Mouse (Mus musculus) midbrain, embryonic 13.5 days (tissue): Measurements from ENCODE around the gene Cnnm4. TPM values are rescaled to one million over a fixed set of nuclear protein-coding genes. Genes with fewer than 3 reads are reported as not detected.
A peak's percentile ranks its signal among the peaks of the same experiment; 100 is the strongest.
"Not testable (repeated sequence)": the region's sequence is repeated elsewhere in the genome, so short reads cannot be mapped to it uniquely, and the experiment has no call there.

Source experiments
- ATAC-seq: fragments of 200-750 bp; cut with Nextera tagmentation; 2 replicates; pipeline ENCODE4 v1.8.0; 2017; ENCODE audit warnings: mild to moderate bottlenecking, moderate TSS enrichment, moderate library complexity
- H3K27ac ChIP-seq: fragments of 300-500 bp; sonication (generic); 2 replicates; pipeline ENCODE4 v1.5.1; 2015; ENCODE audit warnings: inconsistent platforms, mild to moderate bottlenecking, moderate library complexity
- H3K27me3 ChIP-seq: fragments of 300-500 bp; sonication (generic); 2 replicates; pipeline ENCODE4 v1.6.1; 2015; ENCODE audit warnings: mild to moderate bottlenecking, inconsistent platforms
- H3K36me3 ChIP-seq: fragments of 300-500 bp; sonication (generic); 2 replicates; pipeline ENCODE4 v1.6.1; 2015; ENCODE audit warnings: mild to moderate bottlenecking, inconsistent platforms
- H3K4me1 ChIP-seq: fragments of 300-500 bp; sonication (generic); replicated peaks from 2 replicates; pipeline ENCODE4 v1.6.1; 2015; ENCODE audit warnings: inconsistent platforms
- H3K4me2 ChIP-seq: fragments of 300-500 bp; sonication (generic); replicated peaks from 2 replicates; pipeline ENCODE4 v1.6.1; 2015; ENCODE audit warnings: moderate library complexity, mild to moderate bottlenecking, inconsistent platforms
- H3K4me3 ChIP-seq: fragments of 300-500 bp; sonication (generic); replicated peaks from 2 replicates; pipeline ENCODE4 v1.5.1; 2015; ENCODE audit warnings: mild to moderate bottlenecking, inconsistent platforms
- H3K9ac ChIP-seq: fragments of 300-500 bp; sonication (generic); replicated peaks from 2 replicates; pipeline ENCODE4 v1.6.1; 2015; ENCODE audit warnings: mild to moderate bottlenecking, inconsistent platforms
- H3K9me3 ChIP-seq: fragments of 300-500 bp; sonication (generic); 2 replicates; pipeline ENCODE4 v1.6.1; 2016; ENCODE audit warnings: mild to moderate bottlenecking, inconsistent platforms
- WGBS: fragments of 180-500 bp; shearing (Covaris S2); methylation state at CpG from one replicate; pipeline ENCODE4 v1.1.7; 2015; 5-methylcytosine and 5-hydroxymethylcytosine counted together
- polyA plus RNA-seq: library from polyadenylated mRNA; unstranded; fragments of >200 nt; fragmentation: Nextera tagmentation; extraction: Ambion mirVana; gene quantifications from 2 replicates; pipeline ENCODE4 v1.2.1, GENCODE M21; 2015

The Cnnm4 gene
- polyA plus RNA-seq, 1 experiment from 2014 or later: 8.8 TPM

DNA sequence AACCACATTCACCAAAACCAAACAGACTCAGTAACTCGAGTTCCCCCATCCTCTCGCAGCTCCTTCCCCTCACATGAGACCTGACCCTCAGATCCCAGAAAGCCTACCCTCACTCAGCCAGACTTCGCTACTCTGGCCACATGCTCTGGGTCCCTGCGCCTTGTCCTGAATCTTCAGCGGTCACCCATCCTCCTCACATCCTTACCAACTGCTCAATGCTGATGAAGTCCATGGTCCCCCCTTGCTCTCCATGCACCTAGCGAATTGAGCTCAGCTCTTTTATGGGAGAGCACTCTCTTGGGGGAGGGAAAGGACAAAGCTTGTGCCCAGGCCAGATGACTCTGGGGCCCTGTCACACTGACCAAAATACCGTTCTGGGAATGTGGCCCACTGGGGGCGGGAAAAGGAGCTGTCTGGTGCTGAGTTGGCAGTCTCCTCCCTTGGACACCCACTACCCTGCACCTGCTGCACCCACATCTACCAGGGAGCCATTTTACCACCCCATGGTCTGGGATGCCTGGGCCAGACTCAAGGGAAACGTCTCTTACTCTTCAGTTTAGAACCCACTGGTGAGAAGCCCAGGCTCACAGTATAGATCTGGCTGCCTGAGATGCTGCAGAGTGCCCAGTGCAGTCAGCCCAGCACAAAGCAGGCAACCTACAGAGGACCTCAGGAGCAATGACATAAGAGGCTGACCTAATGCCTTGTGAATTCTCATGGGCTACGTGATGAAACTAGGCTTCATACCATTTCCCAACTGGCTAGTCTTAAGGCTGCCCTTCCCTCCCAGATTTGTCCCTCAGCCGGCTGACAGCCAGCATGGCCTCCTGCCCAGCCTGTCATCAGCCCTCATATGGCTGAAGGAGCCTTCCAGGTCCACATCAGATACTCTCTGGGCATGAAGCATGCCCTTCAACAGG is 64.3 kb downstream of the Cnnm4 start:
- Histone ChIP-seq H3K27ac (no peak overlapping the region), H3K4me3 (no peak overlapping the region), H3K4me1 (0 out of 2 replicates have a peak, but pooled peaks cover 4% of the 10 kb centered on the region), H3K9me3 (no peaks in the 10 kb centered on the region), H3K9ac (no peak overlapping the region), H3K27me3 (no peaks in the 10 kb centered on the region), H3K36me3 (peaks cover 20% of the 10 kb centered on the region), H3K4me2 (no peak overlapping the region)
- no peak for ATAC-seq
- 90% methylated on average over 11 of the region's 11 CpGs for whole genome bisulfite sequencing

DNA sequence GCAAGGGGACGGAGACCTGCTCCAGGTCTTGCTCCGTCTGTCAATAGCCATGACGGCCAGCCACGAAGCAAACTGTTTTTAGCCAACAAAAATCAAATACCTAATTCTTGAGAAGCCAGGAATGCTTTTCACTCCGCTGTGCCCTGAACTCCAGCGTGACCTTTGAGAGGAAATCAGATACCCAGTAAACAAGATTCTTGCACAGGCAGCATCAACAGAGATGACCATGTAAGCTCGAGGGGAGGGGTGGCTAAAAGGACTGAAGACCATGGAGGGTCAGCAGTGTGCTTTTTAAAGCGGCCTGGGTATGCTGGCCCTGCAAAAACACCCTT is 64.9 kb downstream of the Cnnm4 start:
- H3K4me2 ChIP-seq: no peak overlapping the region
- ATAC-seq: no peak
- no peaks in the 10 kb centered on the region for H3K27me3 ChIP-seq
- no peaks in the 10 kb centered on the region for H3K9me3 ChIP-seq
- no peak overlapping the region for H3K4me3 ChIP-seq
- 84% methylated on average over 8 of the region's 8 CpGs for WGBS
- peaks cover 23% of the 10 kb centered on the region for H3K36me3 ChIP-seq
- no peak overlapping the region for H3K9ac ChIP-seq
- 0 out of 2 replicates have a peak, but pooled peaks cover 4% of the 10 kb centered on the region for H3K4me1 ChIP-seq
- no peak overlapping the region for H3K27ac ChIP-seq

DNA sequence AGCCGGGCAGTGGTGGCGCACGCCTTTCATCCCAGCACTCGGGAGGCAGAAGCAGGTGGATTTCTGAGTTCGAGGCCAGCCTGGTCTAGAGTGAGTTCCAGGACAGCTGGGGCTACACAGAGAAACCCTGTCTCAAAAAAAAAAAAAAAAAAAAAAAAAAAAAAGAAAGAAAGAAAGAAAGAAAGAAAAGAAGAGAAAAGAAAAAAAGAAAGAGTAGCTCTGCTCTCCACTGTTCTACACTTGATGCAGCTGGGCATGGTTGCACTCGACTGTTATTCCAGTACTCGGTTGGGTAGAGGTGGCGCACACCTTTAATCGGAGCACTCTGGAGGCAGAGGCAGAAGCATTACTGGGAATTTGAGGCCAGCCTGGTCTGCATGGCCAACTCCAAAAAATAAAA is 65.4 kb downstream of the Cnnm4 start, which contains the start of gene Ankrd23:
Gene Ankrd23, minus strand, starts transcription at position 101 of the 400 bp plus-strand sequence.
- not testable (repeated sequence) for H3K4me3 ChIP-seq, H3K27ac ChIP-seq, H3K9ac ChIP-seq, H3K4me1 ChIP-seq, H3K27me3 ChIP-seq, H3K9me3 ChIP-seq, H3K4me2 ChIP-seq, ATAC-seq
- WGBS: 95% methylated on average over 9 of the region's 9 CpGs
- peaks cover 27% of the 10 kb centered on the region for H3K36me3 ChIP-seq

DNA sequence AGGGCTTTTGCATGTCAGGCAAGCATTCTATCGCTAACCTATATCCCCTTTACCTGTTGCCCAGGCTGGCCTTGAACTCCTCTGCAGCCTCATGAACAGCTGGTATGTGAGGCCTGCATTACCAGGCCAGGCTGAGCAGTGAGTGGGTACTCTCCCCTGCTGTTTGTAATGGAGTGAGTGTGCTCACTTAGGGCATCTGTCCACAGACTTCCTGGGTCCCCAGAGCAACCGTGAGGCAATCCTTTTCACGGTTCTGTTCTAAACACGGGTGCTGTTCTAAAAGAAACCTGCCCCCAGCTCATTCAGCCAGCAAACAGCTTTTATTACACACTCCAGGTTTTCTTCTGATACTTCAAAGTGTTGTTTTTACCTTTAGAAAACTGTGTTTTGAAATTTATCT is 67.3 kb downstream of the Cnnm4 start:
- H3K4me1 ChIP-seq: peaks cover 4% of the 10 kb centered on the region; the same call in 1 of the 2 replicates
- H3K36me3 ChIP-seq: peaks cover 37% of the 10 kb centered on the region
- H3K27ac ChIP-seq: no peak overlapping the region
- H3K9ac ChIP-seq: no peak overlapping the region
- H3K9me3 ChIP-seq: no peaks in the 10 kb centered on the region
- H3K4me3 ChIP-seq: no peak overlapping the region
- 80% methylated on average over 4 of the region's 4 CpGs for WGBS
- H3K27me3 ChIP-seq: no peaks in the 10 kb centered on the region
- H3K4me2 ChIP-seq: no peak overlapping the region
- ATAC-seq: no peak

DNA sequence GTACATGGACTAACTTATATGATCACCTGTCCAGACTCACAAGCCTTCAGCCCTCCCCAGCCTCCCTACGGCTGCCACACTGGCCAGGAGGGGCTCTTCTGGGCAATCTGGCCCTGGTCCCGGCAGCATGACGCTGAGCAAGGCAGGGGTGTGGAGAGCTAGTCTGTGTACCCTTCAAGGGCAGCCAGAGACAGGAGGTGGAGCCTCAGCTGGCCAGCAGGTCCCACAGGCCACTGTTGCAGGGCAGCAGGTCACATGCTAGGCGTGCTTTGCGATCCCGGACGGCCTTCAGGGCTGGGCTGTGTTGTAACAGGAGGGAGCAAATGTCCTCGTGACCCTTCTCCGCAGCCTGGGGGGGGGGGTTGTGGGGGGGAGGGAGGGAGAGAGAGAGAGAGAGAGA is 67.8 kb downstream of the Cnnm4 start, which contains the start of gene Gm42417:
Gene Gm42417, minus strand, starts transcription at position 244 of the 400 bp plus-strand sequence.
- ATAC-seq: no peak
- Histone ChIP-seq H3K4me1 (peaks cover 4% of the 10 kb centered on the region; the same call in 1 of the 2 replicates), H3K9ac (peak within 1 kb of the TSS; percentile 10; the same call in 1 of the 2 replicates), H3K4me3 (no peak within 1 kb of the TSS), H3K27me3 (no peaks in the 10 kb centered on the region), H3K27ac (no peak within 1 kb of the TSS), H3K4me2 (no peak within 1 kb of the TSS), H3K36me3 (peaks cover 37% of the 10 kb centered on the region), H3K9me3 (no peaks in the 10 kb centered on the region)
- whole genome bisulfite sequencing: 71% methylated on average over 9 of the region's 9 CpGs

DNA sequence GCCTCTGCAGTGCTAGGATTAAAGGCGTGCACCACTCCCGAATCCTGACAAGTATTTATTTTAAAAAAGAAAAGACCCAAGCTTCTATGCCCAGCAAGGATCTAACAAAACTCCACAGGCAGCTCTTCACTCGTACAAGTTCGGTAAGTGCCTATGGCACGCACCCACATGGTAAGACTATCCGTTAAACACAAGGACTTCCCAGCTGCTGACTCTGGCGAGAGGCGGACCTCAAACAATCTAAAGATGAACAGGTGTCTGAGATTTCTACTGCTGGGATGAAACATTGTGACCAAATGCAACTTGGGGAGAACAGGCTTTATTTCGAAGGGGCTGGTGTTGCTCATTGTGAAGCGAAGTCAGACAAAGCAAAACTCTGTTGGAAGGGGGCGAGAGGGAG is 68.7 kb downstream of the Cnnm4 start:
- H3K27me3 ChIP-seq: no peaks in the 10 kb centered on the region
- no peak overlapping the region for H3K9ac ChIP-seq
- no peak overlapping the region for H3K4me2 ChIP-seq
- ATAC-seq: no peak
- H3K4me1 ChIP-seq: peaks cover 4% of the 10 kb centered on the region; the same call in 1 of the 2 replicates
- peaks cover 37% of the 10 kb centered on the region for H3K36me3 ChIP-seq
- 92% methylated on average over 11 of the region's 11 CpGs for WGBS
- H3K9me3 ChIP-seq: no peaks in the 10 kb centered on the region
- H3K27ac ChIP-seq: no peak overlapping the region
- H3K4me3 ChIP-seq: no peak overlapping the region

DNA sequence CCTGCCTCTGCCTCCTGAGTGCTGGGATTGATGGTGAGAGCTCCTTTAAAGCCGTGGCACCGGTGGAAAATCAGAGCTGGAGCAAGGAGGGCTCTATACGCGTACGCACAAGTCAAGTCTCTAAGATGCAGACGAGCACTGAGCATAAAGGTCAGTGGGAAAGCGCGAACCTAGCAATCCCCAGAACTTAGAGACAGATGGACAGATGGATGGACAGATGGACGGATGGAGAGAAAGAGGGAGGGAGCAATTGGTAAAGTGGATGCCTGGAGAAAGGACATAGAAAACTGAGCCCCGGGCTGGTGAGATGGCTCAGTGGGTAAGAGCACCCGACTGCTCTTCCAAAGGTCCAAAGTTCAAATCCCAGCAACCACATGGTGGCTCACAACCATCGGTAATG is 69.4 kb downstream of the Cnnm4 start:
- Histone ChIP-seq H3K9me3 (no peaks in the 10 kb centered on the region), H3K27ac (no peak overlapping the region), H3K4me2 (no peak overlapping the region), H3K4me1 (peaks cover 9% of the 10 kb centered on the region), H3K4me3 (no peak overlapping the region), H3K27me3 (no peaks in the 10 kb centered on the region), H3K36me3 (peaks cover 37% of the 10 kb centered on the region), H3K9ac (no peak overlapping the region)
- ATAC-seq: no peak
- WGBS: 93% methylated on average over 12 of the region's 12 CpGs

DNA sequence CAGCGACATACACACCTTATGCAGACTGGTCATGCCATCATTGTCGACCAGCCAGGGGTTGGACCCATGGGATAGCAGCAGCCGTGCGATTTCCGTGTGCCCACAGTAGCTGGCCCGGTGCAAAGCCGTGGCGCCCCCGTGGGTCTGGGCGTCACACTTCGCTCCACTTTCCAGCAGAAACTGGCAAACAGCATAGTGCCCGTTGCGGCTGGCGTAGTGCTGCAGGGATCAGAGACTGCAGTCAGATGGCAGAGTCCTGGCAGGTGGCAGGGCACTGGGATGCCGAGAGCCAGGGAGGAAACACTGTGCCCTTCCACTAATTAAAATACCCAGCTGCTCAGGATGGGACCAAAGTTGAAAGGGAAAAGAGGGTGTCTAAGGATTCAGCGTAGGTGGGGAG is 70.4 kb downstream of the Cnnm4 start:
- Histone ChIP-seq H3K27me3 (no peaks in the 10 kb centered on the region), H3K4me1 (peaks cover 17% of the 10 kb centered on the region), H3K27ac (no peak overlapping the region), H3K4me3 (no peak overlapping the region), H3K9me3 (no peaks in the 10 kb centered on the region), H3K4me2 (no peak overlapping the region), H3K9ac (no peak overlapping the region), H3K36me3 (peaks cover 37% of the 10 kb centered on the region)
- ATAC-seq: no peak
- 95% methylated on average over 16 of the region's 16 CpGs for WGBS

DNA sequence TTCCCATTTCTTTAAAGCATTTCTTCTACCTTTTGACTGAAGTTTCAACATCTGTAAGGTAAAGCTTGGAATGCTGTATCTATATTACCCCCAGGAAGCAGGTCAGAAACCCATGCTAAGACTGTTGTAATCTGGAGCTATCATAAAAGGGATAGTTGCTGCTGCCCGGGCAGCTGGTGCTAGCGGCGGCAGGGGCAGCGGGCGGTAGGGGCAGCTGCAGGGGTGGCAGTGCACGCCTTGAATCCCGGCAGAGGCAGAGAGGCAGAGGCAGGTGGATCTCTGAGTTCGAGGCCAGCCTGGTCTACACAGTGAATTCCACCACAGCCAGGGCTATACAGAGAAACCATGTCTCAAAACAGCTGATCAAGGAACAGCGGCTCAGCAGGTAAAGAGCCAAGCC is 71.5 kb downstream of the Cnnm4 start:
- Histone ChIP-seq H3K4me3 (no peak overlapping the region), H3K27me3 (no peaks in the 10 kb centered on the region), H3K4me2 (no peak overlapping the region), H3K27ac (no peak overlapping the region), H3K9ac (no peak overlapping the region), H3K36me3 (peaks cover 33% of the 10 kb centered on the region), H3K4me1 (peaks cover 20% of the 10 kb centered on the region), H3K9me3 (no peaks in the 10 kb centered on the region)
- ATAC-seq: no peak
- WGBS: 92% methylated on average over 9 of the region's 9 CpGs

DNA sequence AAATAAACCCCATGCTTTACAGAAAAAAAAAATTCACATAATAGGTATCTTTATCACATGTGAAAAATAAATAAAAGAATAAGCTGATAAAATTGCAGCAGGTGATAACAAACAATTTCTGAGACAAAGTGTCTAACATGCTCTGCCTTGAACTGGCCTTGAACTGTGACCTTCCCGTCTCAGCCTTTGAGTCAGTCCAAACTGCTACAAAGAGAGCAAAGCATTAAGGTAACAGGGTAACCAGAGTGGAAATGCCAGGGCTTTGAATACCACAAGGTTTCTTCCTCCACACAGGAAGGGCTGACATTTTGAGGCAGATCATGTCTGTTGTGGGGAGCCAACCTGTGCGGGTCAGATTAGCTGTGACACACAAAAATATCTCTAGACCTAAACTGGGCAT is 74.0 kb downstream of the Cnnm4 start:
- WGBS: 85% methylated on average over 2 of the region's 2 CpGs
- no peak overlapping the region for H3K4me3 ChIP-seq
- no peaks in the 10 kb centered on the region for H3K27me3 ChIP-seq
- H3K9me3 ChIP-seq: no peaks in the 10 kb centered on the region
- H3K9ac ChIP-seq: no peak overlapping the region
- ATAC-seq: no peak
- peaks cover 37% of the 10 kb centered on the region for H3K36me3 ChIP-seq
- H3K27ac ChIP-seq: 0 out of 2 replicates have a peak overlapping the region, but pooled peaks have one; percentile 30
- peaks cover 42% of the 10 kb centered on the region for H3K4me1 ChIP-seq
- no peak overlapping the region for H3K4me2 ChIP-seq

DNA sequence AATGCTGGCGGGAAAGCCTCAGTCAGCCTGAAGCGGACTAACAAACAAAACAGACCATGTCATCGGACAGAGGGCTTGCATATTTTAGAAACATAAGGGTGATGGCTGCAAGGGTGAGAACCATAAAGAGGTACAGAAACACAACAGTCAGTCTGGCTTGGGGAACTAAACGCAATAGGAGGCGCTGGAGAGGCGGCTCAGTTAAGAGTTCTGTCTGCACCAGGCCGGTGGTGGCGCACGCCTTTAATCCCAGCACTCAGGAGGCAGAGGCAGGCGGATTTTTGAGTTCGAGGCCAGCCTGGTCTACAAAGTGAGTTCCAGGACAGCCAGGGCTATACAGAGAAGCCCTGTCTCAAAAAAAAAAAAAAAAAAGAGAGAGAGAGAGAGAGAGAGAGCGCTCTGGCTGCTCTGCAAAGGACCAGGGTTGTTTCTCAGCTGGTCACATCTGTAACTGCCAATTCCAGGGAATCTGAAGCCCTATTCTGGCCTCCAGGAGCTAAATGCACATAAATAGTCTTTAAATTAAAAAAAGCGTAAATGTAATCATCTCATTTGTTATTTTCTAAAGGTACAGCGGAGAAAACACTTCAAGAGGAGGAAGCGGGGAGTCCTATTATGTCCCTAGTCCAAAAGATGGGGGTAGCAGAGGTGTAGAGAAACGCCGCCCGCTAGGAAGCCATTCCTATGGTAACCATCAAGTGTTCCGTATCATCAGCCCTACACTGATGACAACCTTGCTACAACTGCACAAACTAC is 74.6 kb downstream of the Cnnm4 start:
- peak overlapping the region; percentile 79 for H3K9ac ChIP-seq
- no peaks in the 10 kb centered on the region for H3K27me3 ChIP-seq
- WGBS: 69% methylated on average over 19 of the region's 19 CpGs
- H3K9me3 ChIP-seq: no peaks in the 10 kb centered on the region
- no peak for ATAC-seq
- peak overlapping the region; percentile 65 for H3K4me3 ChIP-seq
- peaks cover 42% of the 10 kb centered on the region for H3K4me1 ChIP-seq
- H3K4me2 ChIP-seq: peak overlapping the region; percentile 66
- peaks cover 43% of the 10 kb centered on the region for H3K36me3 ChIP-seq
- H3K27ac ChIP-seq: 0 out of 2 replicates have a peak overlapping the region, but pooled peaks have one; percentile 30

DNA sequence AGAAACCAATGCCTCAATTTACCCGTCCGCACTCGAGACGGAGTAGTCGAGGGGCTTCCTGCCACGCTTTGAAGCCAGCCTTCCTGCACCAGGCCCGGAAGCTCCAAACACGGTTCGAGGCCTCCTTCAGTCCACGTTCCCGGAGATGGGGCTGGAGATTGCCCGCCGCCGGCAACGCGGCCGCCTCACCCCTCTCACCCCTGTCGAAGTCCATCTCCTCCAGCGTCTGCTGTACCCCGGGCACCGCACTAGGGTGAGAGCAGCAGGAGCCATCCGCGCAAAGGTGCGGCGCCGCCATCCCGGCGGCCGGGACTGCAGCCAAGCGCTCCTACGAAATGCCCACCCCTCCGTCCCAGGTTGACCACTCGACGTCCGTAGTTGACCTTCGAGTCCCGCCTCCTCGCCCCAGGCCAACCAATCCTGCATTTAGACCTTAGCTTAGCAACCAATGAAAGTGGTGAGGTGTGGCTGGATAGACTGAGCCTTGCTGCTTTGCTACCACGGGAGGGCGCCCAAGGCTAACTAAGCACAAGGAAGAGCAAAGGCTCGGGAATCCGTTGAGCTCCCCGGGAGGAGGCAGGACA is 75.6 kb downstream of the Cnnm4 start, which contains the start of gene Ankrd39:
Gene Ankrd39, minus strand, starts transcription at position 558 of the 584 bp plus-strand sequence.
- peaks cover 50% of the 10 kb centered on the region for H3K4me1 ChIP-seq
- no peaks in the 10 kb centered on the region for H3K9me3 ChIP-seq
- no peaks in the 10 kb centered on the region for H3K27me3 ChIP-seq
- H3K27ac ChIP-seq: peak within 1 kb of the TSS; percentile 80
- H3K4me2 ChIP-seq: peak within 1 kb of the TSS; percentile 66
- H3K36me3 ChIP-seq: peaks cover 44% of the 10 kb centered on the region
- ATAC-seq: peak; percentile 97
- under 1% methylated on average over 43 of the region's 43 CpGs for WGBS
- H3K9ac ChIP-seq: peak within 1 kb of the TSS; percentile 79
- peak within 1 kb of the TSS; percentile 65 for H3K4me3 ChIP-seq
